Mouse (Mus musculus): ENCODE results near the gene Kl. TPM values are rescaled to one million over a fixed set of nuclear protein-coding genes. Genes with fewer than 3 reads are reported as not detected.

Gene Kl
- total and polyA plus RNA-seq, 3 experiments = 0.16 TPM; not detected in 2

DNA sequence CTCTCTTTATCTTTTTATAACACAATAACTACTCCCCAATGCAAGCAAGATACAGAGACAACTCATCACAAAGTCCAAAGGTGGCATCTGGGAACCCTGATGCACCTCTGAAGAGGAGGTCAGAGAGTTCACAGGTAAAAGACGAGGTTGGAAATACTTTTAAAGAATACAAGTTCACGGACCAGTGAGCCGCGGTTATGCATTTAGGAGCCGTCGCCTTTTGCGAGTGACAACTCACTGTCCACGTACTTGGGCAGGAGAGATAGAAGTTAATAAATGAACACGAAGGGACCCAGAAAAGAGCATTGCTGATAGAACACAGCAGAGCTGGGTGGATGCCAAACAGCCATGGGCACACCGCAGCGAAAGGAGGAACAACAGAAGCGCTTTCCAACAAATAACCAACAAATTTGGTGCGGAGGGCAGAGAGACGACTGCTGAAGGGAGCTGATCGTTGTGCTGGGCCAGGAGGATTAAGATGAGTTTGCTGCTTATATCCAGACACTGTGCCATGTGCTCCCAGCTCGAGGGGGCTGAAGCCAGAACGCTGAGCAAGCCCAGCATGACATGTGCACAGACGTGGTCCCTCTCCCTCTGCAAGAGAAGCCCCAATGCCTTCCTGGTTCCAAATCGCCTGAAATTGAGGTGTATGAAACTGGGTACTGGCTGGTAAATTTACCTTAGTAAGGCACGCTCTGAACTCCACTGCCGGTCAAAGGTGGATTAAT lies 35.1 kb upstream of the Kl start:
- TF ChIP-seq GATA2 (IDR thresholded peaks at IDR 0.05; ENCODE audit: borderline replicate concordance, low read depth, low read length) = no peak
- no peak for TF ChIP-seq TAL1 (conservative IDR thresholded peaks at IDR 0.05; ENCODE audit: low read depth, low read length)
- no peak for TF ChIP-seq GATA1 (IDR thresholded peaks at IDR 0.05; ENCODE audit: borderline replicate concordance, low read length)
- no peak for TF ChIP-seq CTCF (IDR thresholded peaks at IDR 0.05; ENCODE audit: low read depth, low read length)
- no peak for TF ChIP-seq POLR2AphosphoS5 (IDR thresholded peaks at IDR 0.05; ENCODE audit: insufficient replicate concordance, low read depth, low read length)
- no peak overlapping the region for H3K4me3 ChIP-seq (ENCODE audit: low read depth, low read length)
- ATAC-seq (ENCODE audit: extremely low read depth, insufficient number of reproducible peaks, low FRiP score, poor library complexity, severe bottlenecking) (no peak), DNase-seq (ENCODE audit: low spot score) (no peak)
- H3K9me3 ChIP-seq (replicated peaks) = peaks cover 6% of the 10 kb centered on the region; the same call in 1 of the 2 replicates
- no peaks in the 10 kb centered on the region for H3K4me1 ChIP-seq (ENCODE audit: insufficient read depth, low read depth, low read length)
- H3K27me3 ChIP-seq (ENCODE audit: insufficient read depth, low read length) = no peaks in the 10 kb centered on the region
- no peaks in the 10 kb centered on the region for H3K36me3 ChIP-seq (replicated peaks)

DNA sequence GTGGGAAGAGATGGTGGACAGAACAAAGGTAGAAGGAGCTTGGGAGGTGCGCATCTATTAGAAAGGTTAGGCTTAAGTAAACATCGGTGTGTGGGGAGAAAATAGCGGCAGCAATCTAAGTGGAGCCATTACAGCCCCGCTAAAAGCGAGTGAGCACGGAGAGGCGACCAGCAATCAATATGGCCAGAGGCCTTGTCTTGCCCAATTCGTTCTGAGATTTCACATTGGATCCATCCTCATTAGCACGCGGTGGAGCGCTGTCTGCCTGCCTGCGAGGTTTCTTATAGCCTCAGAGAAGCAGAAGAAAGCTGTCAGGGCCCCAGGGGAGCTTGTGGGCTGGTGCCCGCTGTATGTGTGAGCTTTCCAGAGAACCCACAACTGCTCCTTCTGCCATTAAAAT lies 33.8 kb upstream of the Kl start:
- ATAC-seq (ENCODE audit: extremely low read depth, insufficient number of reproducible peaks, low FRiP score, poor library complexity, severe bottlenecking) (no peak), DNase-seq (ENCODE audit: low spot score) (no peak)
- Histone ChIP-seq H3K9me3 (replicated peaks) (peaks cover 6% of the 10 kb centered on the region; the same call in 1 of the 2 replicates), H3K36me3 (replicated peaks) (no peaks in the 10 kb centered on the region), H3K27me3 (ENCODE audit: insufficient read depth, low read length) (no peaks in the 10 kb centered on the region), H3K4me1 (ENCODE audit: insufficient read depth, low read depth, low read length) (no peaks in the 10 kb centered on the region), H3K4me3 (ENCODE audit: low read depth, low read length) (no peak overlapping the region)
- TF ChIP-seq TAL1 (conservative IDR thresholded peaks at IDR 0.05; ENCODE audit: low read depth, low read length) (no peak), POLR2AphosphoS5 (IDR thresholded peaks at IDR 0.05; ENCODE audit: insufficient replicate concordance, low read depth, low read length) (no peak), CTCF (IDR thresholded peaks at IDR 0.05; ENCODE audit: low read depth, low read length) (no peak), GATA2 (IDR thresholded peaks at IDR 0.05; ENCODE audit: borderline replicate concordance, low read depth, low read length) (no peak), GATA1 (IDR thresholded peaks at IDR 0.05; ENCODE audit: borderline replicate concordance, low read length) (no peak)

DNA sequence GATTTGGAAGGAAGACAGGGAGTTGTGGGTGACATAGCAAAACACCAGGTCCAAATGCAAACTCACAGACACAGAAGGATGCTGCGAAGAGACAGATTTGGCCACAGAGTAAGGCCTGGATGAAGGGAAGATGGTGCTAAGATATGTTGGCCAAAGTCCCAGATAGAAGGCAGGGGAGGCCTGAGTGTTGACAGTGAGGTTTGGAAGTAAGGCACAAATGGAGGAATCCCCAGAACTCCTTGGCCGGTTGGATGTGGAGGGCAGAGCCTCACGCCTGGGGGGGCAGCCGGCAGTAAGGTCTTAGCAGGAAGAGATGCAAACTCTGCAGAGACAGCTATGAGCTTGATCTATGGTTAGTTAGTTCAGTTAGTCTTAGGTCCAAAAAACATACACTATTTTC lies 33.1 kb upstream of the Kl start:
- Histone ChIP-seq H3K4me1 (ENCODE audit: insufficient read depth, low read depth, low read length) (no peaks in the 10 kb centered on the region), H3K36me3 (replicated peaks) (no peaks in the 10 kb centered on the region), H3K4me3 (ENCODE audit: low read depth, low read length) (no peak overlapping the region), H3K27me3 (ENCODE audit: insufficient read depth, low read length) (no peaks in the 10 kb centered on the region), H3K9me3 (replicated peaks) (peaks cover 6% of the 10 kb centered on the region; the same call in 1 of the 2 replicates)
- ATAC-seq (ENCODE audit: extremely low read depth, insufficient number of reproducible peaks, low FRiP score, poor library complexity, severe bottlenecking) (no peak), DNase-seq (ENCODE audit: low spot score) (no peak)
- TF ChIP-seq GATA1 (IDR thresholded peaks at IDR 0.05; ENCODE audit: borderline replicate concordance, low read length) = no peak
- TF ChIP-seq CTCF (IDR thresholded peaks at IDR 0.05; ENCODE audit: low read depth, low read length) = no peak

DNA sequence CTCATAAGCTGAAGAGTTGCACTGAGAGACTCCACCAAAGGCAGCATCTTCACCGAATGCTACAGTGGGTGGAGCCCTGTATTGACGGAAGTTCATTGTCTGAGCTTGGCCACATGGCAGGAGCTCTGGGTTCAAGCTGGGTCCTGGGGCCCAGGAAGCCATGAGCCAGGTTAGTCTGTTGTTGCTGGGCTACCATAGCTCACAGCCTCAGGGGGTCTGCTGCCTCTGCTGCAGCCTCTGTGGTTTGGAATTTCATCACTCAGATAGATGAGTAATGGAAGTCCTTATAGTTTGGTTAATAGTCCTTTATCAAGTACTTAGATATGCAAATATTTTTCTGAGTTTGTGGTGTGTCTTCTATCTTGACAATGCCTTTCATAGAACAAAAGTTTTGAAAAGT lies 32.4 kb upstream of the Kl start:
- H3K36me3 ChIP-seq (replicated peaks) = no peaks in the 10 kb centered on the region
- H3K4me3 ChIP-seq (ENCODE audit: low read depth, low read length) = no peak overlapping the region
- ATAC-seq (ENCODE audit: extremely low read depth, insufficient number of reproducible peaks, low FRiP score, poor library complexity, severe bottlenecking) (no peak), DNase-seq (ENCODE audit: low spot score) (no peak)
- no peaks in the 10 kb centered on the region for H3K27me3 ChIP-seq (ENCODE audit: insufficient read depth, low read length)
- H3K9me3 ChIP-seq (replicated peaks) = peaks cover 6% of the 10 kb centered on the region
- TF ChIP-seq TAL1 (conservative IDR thresholded peaks at IDR 0.05; ENCODE audit: low read depth, low read length) (no peak), GATA2 (IDR thresholded peaks at IDR 0.05; ENCODE audit: borderline replicate concordance, low read depth, low read length) (no peak), POLR2AphosphoS5 (IDR thresholded peaks at IDR 0.05; ENCODE audit: insufficient replicate concordance, low read depth, low read length) (no peak), GATA1 (IDR thresholded peaks at IDR 0.05; ENCODE audit: borderline replicate concordance, low read length) (no peak), CTCF (IDR thresholded peaks at IDR 0.05; ENCODE audit: low read depth, low read length) (no peak)
- H3K4me1 ChIP-seq (ENCODE audit: insufficient read depth, low read depth, low read length) = no peaks in the 10 kb centered on the region

DNA sequence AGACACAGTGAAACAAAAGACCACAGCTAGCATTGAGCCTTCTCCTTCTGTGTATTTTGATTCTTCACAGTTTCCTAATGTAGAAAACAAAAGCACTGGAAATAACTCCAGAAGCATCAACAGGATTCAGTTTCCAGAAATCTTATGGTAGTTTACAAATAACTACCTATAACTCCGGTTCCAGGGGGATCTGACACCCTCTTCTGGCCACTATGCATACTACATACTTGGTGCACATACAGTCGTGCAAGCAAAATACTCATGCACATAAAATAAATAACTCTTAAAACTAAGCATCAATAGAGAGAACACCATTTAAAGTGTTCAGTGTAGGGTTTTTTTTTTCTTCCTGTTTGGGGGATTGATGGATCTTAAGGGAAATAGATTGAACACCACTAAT lies 23.0 kb upstream of the Kl start:
- ATAC-seq (ENCODE audit: extremely low read depth, insufficient number of reproducible peaks, low FRiP score, poor library complexity, severe bottlenecking) (no peak), DNase-seq (ENCODE audit: low spot score) (no peak)
- no peaks in the 10 kb centered on the region for H3K27me3 ChIP-seq (ENCODE audit: insufficient read depth, low read length)
- H3K9me3 ChIP-seq (replicated peaks) = peaks cover 6% of the 10 kb centered on the region
- H3K36me3 ChIP-seq (replicated peaks) = no peaks in the 10 kb centered on the region
- H3K4me3 ChIP-seq (ENCODE audit: low read depth, low read length) = no peak overlapping the region
- TF ChIP-seq GATA1 (IDR thresholded peaks at IDR 0.05; ENCODE audit: borderline replicate concordance, low read length) = no peak
- TF ChIP-seq GATA2 (IDR thresholded peaks at IDR 0.05; ENCODE audit: borderline replicate concordance, low read depth, low read length) = no peak
- TF ChIP-seq CTCF (IDR thresholded peaks at IDR 0.05; ENCODE audit: low read depth, low read length) = no peak
- no peak for TF ChIP-seq POLR2AphosphoS5 (IDR thresholded peaks at IDR 0.05; ENCODE audit: insufficient replicate concordance, low read depth, low read length)
- TF ChIP-seq TAL1 (conservative IDR thresholded peaks at IDR 0.05; ENCODE audit: low read depth, low read length) = no peak
- H3K4me1 ChIP-seq (ENCODE audit: insufficient read depth, low read depth, low read length) = no peaks in the 10 kb centered on the region

DNA sequence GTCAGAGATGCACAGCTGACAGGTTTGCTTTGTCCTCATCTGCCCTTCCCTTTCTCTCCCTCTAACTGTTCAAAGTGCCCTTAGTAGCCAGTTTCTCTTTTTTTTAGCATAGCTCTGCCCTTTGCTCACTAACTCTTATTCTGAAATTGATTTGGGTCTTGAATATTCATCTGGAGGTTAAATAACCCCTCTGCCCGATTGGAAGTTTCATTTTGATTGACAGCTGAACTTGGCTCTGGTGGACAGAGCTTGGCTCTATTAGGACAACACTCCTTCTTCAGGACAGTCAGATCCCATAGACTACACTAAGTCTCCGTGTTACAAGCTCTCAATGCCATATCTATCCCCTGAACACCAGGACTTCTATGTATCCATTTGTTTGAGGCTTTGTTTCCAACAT lies 19.8 kb upstream of the Kl start:
- 0 out of 2 replicates have a peak, but pooled peaks cover 4% of the 10 kb centered on the region for H3K9me3 ChIP-seq (replicated peaks)
- ATAC-seq (ENCODE audit: extremely low read depth, insufficient number of reproducible peaks, low FRiP score, poor library complexity, severe bottlenecking) (no peak), DNase-seq (ENCODE audit: low spot score) (no peak)
- H3K4me1 ChIP-seq (ENCODE audit: insufficient read depth, low read depth, low read length) = no peaks in the 10 kb centered on the region
- no peaks in the 10 kb centered on the region for H3K36me3 ChIP-seq (replicated peaks)
- no peak overlapping the region for H3K4me3 ChIP-seq (ENCODE audit: low read depth, low read length)
- H3K27me3 ChIP-seq (ENCODE audit: insufficient read depth, low read length) = no peaks in the 10 kb centered on the region
- TF ChIP-seq CTCF (IDR thresholded peaks at IDR 0.05; ENCODE audit: low read depth, low read length) = no peak
- TF ChIP-seq TAL1 (conservative IDR thresholded peaks at IDR 0.05; ENCODE audit: low read depth, low read length) = no peak
- no peak for TF ChIP-seq GATA2 (IDR thresholded peaks at IDR 0.05; ENCODE audit: borderline replicate concordance, low read depth, low read length)
- TF ChIP-seq GATA1 (IDR thresholded peaks at IDR 0.05; ENCODE audit: borderline replicate concordance, low read length) = no peak
- TF ChIP-seq POLR2AphosphoS5 (IDR thresholded peaks at IDR 0.05; ENCODE audit: insufficient replicate concordance, low read depth, low read length) = no peak

All from G1E (cell line).